Mouse (Mus musculus) intestine, postnatal 0 days (tissue): ENCODE results near the gene Klre1. TPM values are rescaled to one million over a fixed set of nuclear protein-coding genes. Genes with fewer than 3 reads are reported as not detected.
A peak's percentile ranks its signal among the peaks of the same experiment; 100 is the strongest.

Source experiments
- ATAC-seq: fragments of 200-750 bp; cut with Nextera tagmentation; 2 replicates; pipeline ENCODE4 v1.8.0; 2017; ENCODE audit warnings: mild to moderate bottlenecking, moderate TSS enrichment, moderate library complexity
- H3K27ac ChIP-seq: fragments of 300-500 bp; sonication (generic); 2 replicates; pipeline ENCODE4 v1.5.1; 2014; ENCODE audit warnings: mild to moderate bottlenecking, low read depth, low read length, moderate library complexity
- H3K27me3 ChIP-seq: fragments of 300-500 bp; sonication (generic); replicated peaks from 2 replicates; pipeline ENCODE4 v1.6.1; 2014; ENCODE audit warnings: low read length, mixed read lengths; ENCODE audit not compliant: control insufficient read depth, insufficient read depth
- H3K36me3 ChIP-seq: fragments of 300-500 bp; sonication (generic); 2 replicates; pipeline ENCODE4 v1.6.1; 2014; ENCODE audit warnings: mild to moderate bottlenecking, moderate library complexity; ENCODE audit not compliant: control insufficient read depth, insufficient read depth
- H3K4me1 ChIP-seq: fragments of 300-500 bp; sonication (generic); replicated peaks from 2 replicates; pipeline ENCODE4 v1.6.1; 2014; ENCODE audit warnings: antibody characterized with exemption, low read length, mixed read lengths; ENCODE audit not compliant: control insufficient read depth, insufficient read depth
- H3K4me2 ChIP-seq: fragments of 300-500 bp; sonication (generic); replicated peaks from 2 replicates; pipeline ENCODE4 v1.6.1; 2014; ENCODE audit warnings: low read depth, mild to moderate bottlenecking, moderate library complexity
- H3K4me3 ChIP-seq: fragments of 300-500 bp; sonication (generic); 2 replicates; pipeline ENCODE4 v1.5.1; 2014; ENCODE audit warnings: low read depth, low read length
- H3K9ac ChIP-seq: fragments of 300-500 bp; sonication (generic); 2 replicates; pipeline ENCODE4 v1.6.1; 2014; ENCODE audit warnings: mild to moderate bottlenecking, low read depth, low read length
- H3K9me3 ChIP-seq: fragments of 300-500 bp; sonication (generic); 2 replicates; pipeline ENCODE4 v1.6.1; 2016; ENCODE audit warnings: mixed run types; ENCODE audit not compliant: control insufficient read depth
- CTCF ChIP-seq: sonication (generic); IDR thresholded peaks from 2 replicates; pipeline ENCODE4 v1.5.1; 2016; ENCODE audit warnings: low read depth, mild to moderate bottlenecking, control low read depth, antibody characterized with exemption, moderate library complexity
- WGBS: fragments of 180-500 bp; shearing (Covaris S2); extraction: QIAGEN DNeasy Blood & Tissue Kit; methylation state at CpG from one replicate; pipeline ENCODE4 v1.1.7; 2014; 5-methylcytosine and 5-hydroxymethylcytosine counted together
- polyA plus RNA-seq: library from polyadenylated mRNA; unstranded; fragments of >200 nt; fragmentation: Nextera tagmentation; extraction: Ambion mirVana; gene quantifications from 2 replicates; pipeline ENCODE4 v1.2.1, GENCODE M21; 2015

Gene Klre1
- polyA plus RNA-seq, 1 experiment from 2014 or later = not detected

GRCm38 (mm10) chr6:129534627-129535190 is 43.0 kb upstream of the Klre1 start:
- H3K27ac ChIP-seq = no peak overlapping the region
- H3K9ac ChIP-seq = no peak overlapping the region
- WGBS = 63% methylated on average over 4 of the region's 4 CpGs
- H3K36me3 ChIP-seq = peaks cover 13% of the 10 kb centered on the region
- no peaks in the 10 kb centered on the region for H3K4me1 ChIP-seq
- peak overlapping the region; percentile 93; the same call in 1 of the 2 replicates for H3K4me3 ChIP-seq
- TF ChIP-seq CTCF = no peak
- ATAC-seq = no peak
- no peaks in the 10 kb centered on the region for H3K9me3 ChIP-seq
- no peaks in the 10 kb centered on the region for H3K27me3 ChIP-seq
- H3K4me2 ChIP-seq = peak overlapping the region; percentile 92; the same call in 1 of the 2 replicates

GRCm38 (mm10) chr6:129535723-129536122 is 42.0 kb upstream of the Klre1 start:
- 0 out of 2 replicates have a peak overlapping the region, but pooled peaks have one; percentile 92 for H3K4me2 ChIP-seq
- H3K4me3 ChIP-seq = no peak overlapping the region
- H3K36me3 ChIP-seq = peaks cover 24% of the 10 kb centered on the region
- no peak for ATAC-seq
- TF ChIP-seq CTCF = no peak
- H3K9me3 ChIP-seq = no peaks in the 10 kb centered on the region
- WGBS = 57% methylated on average over 4 of the region's 4 CpGs
- H3K27me3 ChIP-seq = no peaks in the 10 kb centered on the region
- no peak overlapping the region for H3K9ac ChIP-seq
- H3K27ac ChIP-seq = no peak overlapping the region
- H3K4me1 ChIP-seq = no peaks in the 10 kb centered on the region

- H3K27ac ChIP-seq = no peak overlapping the region
- peaks cover 45% of the 10 kb centered on the region for H3K36me3 ChIP-seq
- no peaks in the 10 kb centered on the region for H3K4me1 ChIP-seq
- no peak overlapping the region for H3K4me2 ChIP-seq
- no peaks in the 10 kb centered on the region for H3K27me3 ChIP-seq
- H3K4me3 ChIP-seq = no peak overlapping the region
- TF ChIP-seq CTCF = no peak
- no peaks in the 10 kb centered on the region for H3K9me3 ChIP-seq
- 81% methylated on average over 6 of the region's 6 CpGs for WGBS
- H3K9ac ChIP-seq = no peak overlapping the region
- ATAC-seq = no peak
Measured at GRCm38 (mm10) chr6:129538555-129538954, 39.1 kb upstream of the Klre1 start.

GRCm38 (mm10) chr6:129541931-129542330 is 35.8 kb upstream of the Klre1 start:
- no peak for ATAC-seq
- TF ChIP-seq CTCF = no peak
- WGBS = 88% methylated on average over 9 of the region's 9 CpGs
- H3K27me3 ChIP-seq = no peaks in the 10 kb centered on the region
- H3K36me3 ChIP-seq = peaks cover 45% of the 10 kb centered on the region
- H3K4me2 ChIP-seq = no peak overlapping the region
- no peaks in the 10 kb centered on the region for H3K9me3 ChIP-seq
- no peak overlapping the region for H3K4me3 ChIP-seq
- no peaks in the 10 kb centered on the region for H3K4me1 ChIP-seq
- no peak overlapping the region for H3K9ac ChIP-seq
- H3K27ac ChIP-seq = no peak overlapping the region

GRCm38 (mm10) chr6:129542540-129542939 is 35.2 kb upstream of the Klre1 start:
- 91% methylated on average over 3 of the region's 3 CpGs for WGBS
- no peak overlapping the region for H3K4me3 ChIP-seq

GRCm38 (mm10) chr6:129543709-129544606 is 33.7 kb upstream of the Klre1 start:
- H3K27ac ChIP-seq = no peak overlapping the region
- H3K4me1 ChIP-seq = no peaks in the 10 kb centered on the region
- no peaks in the 10 kb centered on the region for H3K27me3 ChIP-seq
- no peak overlapping the region for H3K9ac ChIP-seq
- TF ChIP-seq CTCF = peak; percentile 95
- no peaks in the 10 kb centered on the region for H3K9me3 ChIP-seq
- WGBS = 55% methylated on average over 6 of the region's 6 CpGs
- H3K4me2 ChIP-seq = no peak overlapping the region
- peaks cover 39% of the 10 kb centered on the region for H3K36me3 ChIP-seq
- ATAC-seq = peak; percentile 47; the same call in 1 of the 2 replicates
- no peak overlapping the region for H3K4me3 ChIP-seq

More at GRCm38 (mm10) chr6:129542540-129542939, 35.2 kb upstream of the Klre1 start:
- no peak for ATAC-seq
- Histone ChIP-seq H3K27ac (no peak overlapping the region), H3K27me3 (no peaks in the 10 kb centered on the region), H3K9ac (no peak overlapping the region), H3K9me3 (no peaks in the 10 kb centered on the region), H3K36me3 (peaks cover 45% of the 10 kb centered on the region), H3K4me2 (no peak overlapping the region), H3K4me1 (no peaks in the 10 kb centered on the region)
- TF ChIP-seq CTCF = no peak
